Mouse (Mus musculus) thymus, adult 2 months (tissue): ENCODE data around the gene Selplg. TPM values are rescaled to one million over a fixed set of nuclear protein-coding genes. Genes with fewer than 3 reads are reported as not detected.

Experiments
- DNase-seq: peaks from one replicate; pipeline ENCODE4 v3.0.0; 2021
- H3K27ac ChIP-seq: fragments of 200-500 bp; 2 replicates; pipeline ENCODE4 v1.5.1; 2012; ENCODE audit warnings: low read length, control low read depth; ENCODE audit not compliant: control insufficient read depth, insufficient read depth
- H3K27me3 ChIP-seq: fragments of 200-500 bp; 2 replicates; pipeline ENCODE4 v1.6.1; 2012; ENCODE audit warnings: mild to moderate bottlenecking, low read length, moderate library complexity, mixed read lengths; ENCODE audit not compliant: control insufficient read depth, insufficient read depth
- H3K36me3 ChIP-seq: fragments of 200-500 bp; 2 replicates; pipeline ENCODE4 v1.6.1; 2012; ENCODE audit warnings: mild to moderate bottlenecking, low read length, moderate library complexity; ENCODE audit not compliant: control insufficient read depth, insufficient read depth
- H3K4me1 ChIP-seq: fragments of 200-500 bp; replicated peaks from 2 replicates; pipeline ENCODE4 v1.6.1; 2012; ENCODE audit warnings: low read length; ENCODE audit not compliant: control insufficient read depth, insufficient read depth
- H3K4me3 ChIP-seq: fragments of 200-500 bp; 2 replicates; pipeline ENCODE4 v1.5.1; 2012; ENCODE audit warnings: mild to moderate bottlenecking, low read length, control low read depth, moderate library complexity; ENCODE audit not compliant: control insufficient read depth, insufficient read depth
- CTCF ChIP-seq: fragments of 200-500 bp; IDR thresholded peaks from 2 replicates; pipeline ENCODE4 v1.5.1; 2012; ENCODE audit warnings: mild to moderate bottlenecking, control low read depth, low read length, moderate library complexity, borderline replicate concordance; ENCODE audit not compliant: control insufficient read depth, poor library complexity, insufficient read depth; ENCODE audit errors: extremely low read depth
- POLR2A ChIP-seq: fragments of 200-500 bp; IDR thresholded peaks from 2 replicates; pipeline ENCODE4 v1.6.1; 2012; ENCODE audit warnings: mild to moderate bottlenecking, low read length, control low read depth, moderate library complexity; ENCODE audit not compliant: control insufficient read depth, poor library complexity, insufficient read depth; ENCODE audit errors: extremely low read depth
- WGBS: fragments of 180-500 bp; shearing (Covaris S2); methylation state at CpG from one replicate; pipeline ENCODE4 v1.1.7; 2018; 5-methylcytosine and 5-hydroxymethylcytosine counted together
- polyA plus RNA-seq: library from polyadenylated mRNA; depleted of rRNA; stranded (reverse); fragments of >200 nt; gene quantifications from 2 replicates; pipeline ENCODE4 v1.2.3, GENCODE M21; 2012

Gene Selplg
- polyA plus RNA-seq, 1 experiment = 783 TPM

DNA sequence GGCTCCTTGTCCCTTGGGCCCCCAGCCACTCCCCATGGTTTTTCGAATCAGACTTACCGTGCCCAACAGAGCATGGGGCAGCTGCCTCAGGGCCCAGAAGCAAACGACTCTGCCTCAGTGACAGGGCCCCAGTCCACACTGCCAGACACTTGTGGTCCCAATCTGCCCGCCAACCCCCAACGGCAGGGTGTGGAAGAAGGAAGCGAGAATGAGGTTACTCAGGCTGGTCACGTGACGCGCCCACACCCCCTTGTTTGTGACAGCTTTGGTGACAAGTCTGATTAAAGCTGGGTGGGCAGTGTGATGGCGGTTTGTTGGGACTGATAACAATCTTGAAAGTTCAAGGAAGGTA is 2.2 kb downstream of the Selplg start:
- peak; percentile 94 for DNase-seq
- peak overlapping the region; percentile 90 for H3K27ac ChIP-seq
- H3K27me3 ChIP-seq = no peaks in the 10 kb centered on the region
- 3% methylated on average over 10 of the region's 10 CpGs for WGBS
- peak overlapping the region; percentile 88 for H3K4me3 ChIP-seq
- TF ChIP-seq POLR2A (peak; percentile 98), CTCF (no peak)
- peaks cover 65% of the 10 kb centered on the region for H3K4me1 ChIP-seq
- peaks cover under 1% of the 10 kb centered on the region; the same call in 1 of the 2 replicates for H3K36me3 ChIP-seq

DNA sequence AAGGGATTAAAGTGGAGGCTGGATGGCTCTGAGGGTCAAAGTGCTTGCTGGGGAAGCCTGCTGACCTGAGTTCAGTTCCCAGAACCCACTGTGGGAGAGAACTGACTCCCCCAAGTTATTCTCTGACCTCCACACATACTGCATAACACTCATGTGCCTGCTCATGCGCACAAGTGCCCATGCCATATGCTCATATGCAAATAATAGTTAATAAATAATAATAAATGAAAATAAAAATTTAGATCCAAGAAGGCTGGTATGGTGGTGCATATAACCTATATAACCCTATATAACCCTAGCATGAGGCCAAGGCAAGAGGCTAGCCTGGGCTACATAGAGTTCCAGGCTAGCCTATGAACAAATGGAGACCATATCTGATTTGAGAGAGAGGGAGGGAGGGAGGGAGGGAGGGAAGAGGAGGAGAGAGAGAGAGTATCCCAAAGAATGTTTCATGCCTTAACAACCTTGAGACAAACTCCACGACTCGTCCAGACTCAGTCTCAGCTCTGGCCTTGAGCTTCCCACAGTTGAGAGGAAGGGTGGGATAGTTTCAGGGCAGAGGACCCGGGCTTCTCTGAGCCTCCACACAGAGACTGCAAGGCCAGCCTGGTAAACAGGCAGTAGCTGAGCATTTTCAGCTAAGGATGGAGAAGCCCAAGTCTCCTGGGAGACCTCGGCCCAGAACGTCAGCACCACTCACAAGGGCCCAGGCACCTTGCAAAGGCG is 2.7 kb downstream of the Selplg start:
- Histone ChIP-seq H3K27me3 (no peaks in the 10 kb centered on the region), H3K36me3 (peaks cover 3% of the 10 kb centered on the region; the same call in 1 of the 2 replicates), H3K4me3 (peak overlapping the region; percentile 88), H3K27ac (peak overlapping the region; percentile 90), H3K4me1 (peaks cover 66% of the 10 kb centered on the region)
- 13% methylated on average over 7 of the region's 7 CpGs for WGBS
- no peak for TF ChIP-seq CTCF
- no peak for DNase-seq

GRCm38 (mm10) chr5:113828481-113828880 is 4.0 kb downstream of the Selplg start:
- Histone ChIP-seq H3K36me3 (peaks cover 5% of the 10 kb centered on the region; the same call in 1 of the 2 replicates), H3K4me3 (peak overlapping the region; percentile 46), H3K4me1 (peaks cover 68% of the 10 kb centered on the region), H3K27me3 (no peaks in the 10 kb centered on the region), H3K27ac (peak overlapping the region; percentile 89)
- TF ChIP-seq CTCF (no peak), POLR2A (no peak)
- peak; percentile 70 for DNase-seq
- 13% methylated on average over 7 of the region's 7 CpGs for WGBS

DNA sequence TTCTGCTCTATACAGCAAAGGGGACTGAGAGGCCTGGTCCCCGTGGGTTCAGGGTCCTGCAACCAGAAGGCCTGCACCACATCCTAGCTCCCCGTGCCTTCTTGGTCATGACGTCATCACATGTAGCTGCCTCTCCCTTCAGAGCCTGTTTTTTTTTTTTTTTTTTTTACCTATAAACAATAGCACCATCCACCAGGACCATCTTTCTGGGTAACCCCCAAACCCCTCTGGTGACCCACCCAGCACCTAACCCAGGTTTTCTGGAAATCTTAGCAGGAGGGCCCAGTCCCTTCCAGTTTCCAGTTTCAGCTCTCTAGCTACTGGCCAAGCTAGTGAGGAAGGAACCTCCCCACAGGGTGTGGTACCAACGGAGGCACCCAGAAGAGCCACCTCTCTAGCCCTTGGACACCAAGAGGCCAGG is 4.4 kb downstream of the Selplg start:
- DNase-seq = no peak
- Histone ChIP-seq H3K4me1 (peaks cover 63% of the 10 kb centered on the region), H3K4me3 (peak overlapping the region; percentile 46), H3K27ac (peak overlapping the region; percentile 89), H3K27me3 (no peaks in the 10 kb centered on the region), H3K36me3 (peaks cover 10% of the 10 kb centered on the region; the same call in 1 of the 2 replicates)
- TF ChIP-seq CTCF (no peak), POLR2A (no peak)
- 14% methylated on average over 4 of the region's 4 CpGs for whole genome bisulfite sequencing

DNA sequence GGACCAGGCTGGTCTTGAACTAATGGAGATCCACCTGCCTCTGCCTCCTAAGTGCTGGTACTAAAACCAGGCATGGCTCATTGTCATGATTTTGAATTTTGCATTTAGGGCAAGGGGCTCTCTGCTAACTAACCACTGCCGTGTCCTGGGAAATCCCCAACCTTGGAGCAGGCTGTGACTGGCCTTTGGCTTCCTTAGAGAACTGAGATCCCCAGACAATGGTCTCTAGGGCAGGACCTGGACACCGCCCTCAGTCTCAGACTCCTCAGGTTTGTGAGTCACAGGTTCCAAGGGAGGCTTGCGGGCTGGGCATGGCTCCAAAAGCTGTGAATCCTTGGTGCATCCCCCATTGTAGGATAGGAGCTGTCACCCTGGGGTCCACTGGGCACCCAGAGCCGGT is 5.8 kb downstream of the Selplg start:
- H3K4me3 ChIP-seq = peak overlapping the region; percentile 3; the same call in 1 of the 2 replicates
- DNase-seq = no peak
- 79% methylated on average over 4 of the region's 4 CpGs for WGBS
- H3K4me1 ChIP-seq = peaks cover 57% of the 10 kb centered on the region
- no peak for TF ChIP-seq CTCF
- peak overlapping the region; percentile 36; the same call in 1 of the 2 replicates for H3K27ac ChIP-seq
- no peaks in the 10 kb centered on the region for H3K27me3 ChIP-seq
- peaks cover 14% of the 10 kb centered on the region; the same call in 1 of the 2 replicates for H3K36me3 ChIP-seq

DNA sequence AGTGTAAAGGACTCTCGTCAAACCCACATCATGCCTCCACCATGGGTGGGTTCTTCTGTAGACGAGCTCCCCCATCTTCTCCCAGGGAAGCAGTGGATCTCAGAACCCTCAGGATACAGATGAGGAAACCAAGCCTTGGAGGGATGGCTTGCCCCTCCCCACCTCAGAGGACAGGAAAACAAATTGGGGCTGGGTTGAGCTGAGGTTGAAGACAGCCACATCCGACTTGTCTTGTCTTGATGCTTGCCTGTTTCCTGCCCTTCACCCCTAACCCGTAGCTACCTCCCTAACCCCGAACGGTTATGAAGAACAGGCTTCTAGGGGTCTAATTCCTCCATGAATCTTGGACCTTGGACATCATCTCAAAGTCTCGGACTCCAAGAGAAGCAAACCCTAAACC is 6.9 kb downstream of the Selplg start:
- Histone ChIP-seq H3K27ac (peak overlapping the region; percentile 90), H3K4me1 (peaks cover 47% of the 10 kb centered on the region), H3K27me3 (no peaks in the 10 kb centered on the region), H3K36me3 (peaks cover 14% of the 10 kb centered on the region; the same call in 1 of the 2 replicates), H3K4me3 (peak overlapping the region; percentile 52)
- TF ChIP-seq POLR2A (no peak), CTCF (no peak)
- 8% methylated on average over 7 of the region's 7 CpGs for WGBS
- peak; percentile 62 for DNase-seq
